12 mouse cellular contexts compared by ENCODE assay signal in genomic region chr13:91094851-91095250, GRCm38 (mm10).
A peak's percentile ranks its signal among the peaks of the same experiment; 100 is the strongest.
DNase-seq lines count a peak whose midpoint lies in the region; ATAC-seq and TF ChIP-seq lines count a peak whose summit lies in the region.
"Had no signal": no experiment of that assay in that cellular context is flagged by ENCODE, and none has a peak within 500 bp of the region (broad histone marks: within the 10 kb centered on the region; RNA-seq: fewer than 3 reads in every experiment).

No protein-coding gene starts in this region.

- 0 out of 2 replicates have a peak overlapping the region, but pooled peaks have one; percentile 12 for H3K4me2 ChIP-seq in midbrain, embryonic 16.5 days (ENCODE audit: low read length)
- no peak overlapping the region for H3K4me2 ChIP-seq in kidney, postnatal 0 days (ENCODE audit: low read length)
- H3K4me2 ChIP-seq in midbrain, postnatal 0 days (ENCODE audit: low read depth, low read length, poor library complexity, severe bottlenecking) = no peak overlapping the region
- H3K4me2 ChIP-seq: liver, embryonic 15.5 days had no signal

- 85% methylated on average over 4 of the region's 4 CpGs for WGBS in midbrain, embryonic 16.5 days
- WGBS in midbrain, embryonic 10.5 days = 90% methylated on average over 4 of the region's 4 CpGs
- 74% methylated on average over 4 of the region's 4 CpGs for WGBS in kidney, postnatal 0 days
- 81% methylated on average over 4 of the region's 4 CpGs for WGBS in midbrain, postnatal 0 days

- DNase-seq in kidney, adult 11 months = peak; percentile 26
- no peak for DNase-seq in kidney, postnatal 4 days
- DNase-seq in midbrain, embryonic 10.5 days (ENCODE audit: low spot score) = no peak
- peak; percentile 2 for DNase-seq in kidney, postnatal 0 days (ENCODE audit: low spot score)
- no peak for DNase-seq in midbrain, postnatal 0 days (ENCODE audit: low spot score)
- DNase-seq: cerebellum, adult 11-12 months; cerebellum, postnatal 25 days; gastrocnemius, postnatal 14 days had no signal

- no peak for TF ChIP-seq CTCF in kidney, postnatal 0 days (IDR thresholded peaks at IDR 0.05; ENCODE audit: low read depth)
- no peak for TF ChIP-seq CTCF in midbrain, postnatal 0 days (IDR thresholded peaks at IDR 0.05)

- H3K4me1 ChIP-seq in midbrain, embryonic 16.5 days (ENCODE audit: control insufficient read depth, insufficient read depth, low read length) = peaks cover 14% of the 10 kb centered on the region
- H3K4me1 ChIP-seq in midbrain, embryonic 10.5 days = peaks cover 14% of the 10 kb centered on the region; the same call in 1 of the 2 replicates
- H3K4me1 ChIP-seq in kidney, postnatal 0 days (replicated peaks; ENCODE audit: insufficient read depth, low read length) = peaks cover 5% of the 10 kb centered on the region; the same call in 1 of the 2 replicates
- H3K4me1 ChIP-seq in midbrain, postnatal 0 days (ENCODE audit: insufficient read depth, low read length) = peaks cover 6% of the 10 kb centered on the region; the same call in 1 of the 2 replicates
- H3K4me1 ChIP-seq: liver, embryonic 15.5 days had no signal

- no peaks in the 10 kb centered on the region for H3K36me3 ChIP-seq in midbrain, embryonic 16.5 days (ENCODE audit: control insufficient read depth, insufficient read depth, low read length)
- H3K36me3 ChIP-seq in midbrain, embryonic 10.5 days = no peaks in the 10 kb centered on the region
- H3K36me3 ChIP-seq in kidney, postnatal 0 days (ENCODE audit: insufficient read depth, low read length) = no peaks in the 10 kb centered on the region
- H3K36me3 ChIP-seq in midbrain, postnatal 0 days (ENCODE audit: insufficient read depth, low read length) = no peaks in the 10 kb centered on the region
- H3K36me3 ChIP-seq: liver, embryonic 15.5 days had no signal

- no peaks in the 10 kb centered on the region for H3K9me3 ChIP-seq in midbrain, embryonic 16.5 days (replicated peaks; ENCODE audit: control insufficient read depth, low read length, poor library complexity, severe bottlenecking)
- no peaks in the 10 kb centered on the region for H3K9me3 ChIP-seq in midbrain, embryonic 10.5 days (replicated peaks)
- H3K9me3 ChIP-seq in kidney, postnatal 0 days (replicated peaks; ENCODE audit: low read length) = no peaks in the 10 kb centered on the region
- no peaks in the 10 kb centered on the region for H3K9me3 ChIP-seq in midbrain, postnatal 0 days (ENCODE audit: low read length)
- H3K9me3 ChIP-seq: liver, embryonic 15.5 days had no signal

- H3K27ac ChIP-seq in midbrain, embryonic 16.5 days (ENCODE audit: low read length) = peak overlapping the region; percentile 64; the same call in 1 of the 2 replicates
- no peak overlapping the region for H3K27ac ChIP-seq in midbrain, embryonic 10.5 days (replicated peaks)
- H3K27ac ChIP-seq in kidney, postnatal 0 days = no peak overlapping the region
- H3K27ac ChIP-seq in midbrain, postnatal 0 days (ENCODE audit: low read depth, low read length) = peak overlapping the region; percentile 60
- H3K27ac ChIP-seq: liver, embryonic 15.5 days had no signal

- no peaks in the 10 kb centered on the region for H3K27me3 ChIP-seq in midbrain, embryonic 16.5 days (ENCODE audit: control insufficient read depth, insufficient read depth, low read depth, low read length)
- no peaks in the 10 kb centered on the region for H3K27me3 ChIP-seq in midbrain, embryonic 10.5 days (ENCODE audit: low read depth, poor library complexity, severe bottlenecking)
- no peaks in the 10 kb centered on the region for H3K27me3 ChIP-seq in kidney, postnatal 0 days (ENCODE audit: insufficient read depth, low read length)
- H3K27me3 ChIP-seq in midbrain, postnatal 0 days (ENCODE audit: insufficient read depth, low read length) = no peaks in the 10 kb centered on the region
- H3K27me3 ChIP-seq: liver, embryonic 15.5 days had no signal

- ATAC-seq in midbrain, embryonic 16.5 days = peak; percentile 37; the same call in 1 of the 2 replicates
- peak; percentile 37; the same call in 1 of the 2 replicates for ATAC-seq in kidney, postnatal 0 days (replicated peaks; ENCODE audit: low FRiP score, low read depth)
- ATAC-seq in midbrain, postnatal 0 days (ENCODE audit: low FRiP score) = no peak
- ATAC-seq in frontal cortex, adult (ENCODE audit: low TSS enrichment) = no peak
- no peak for ATAC-seq in megakaryocyte progenitor cell, adult 5-6 weeks (replicated peaks; ENCODE audit: poor library complexity)

- H3K4me3 ChIP-seq in midbrain, embryonic 16.5 days (ENCODE audit: low read depth, low read length) = no peak overlapping the region
- no peak overlapping the region for H3K4me3 ChIP-seq in midbrain, embryonic 10.5 days
- H3K4me3 ChIP-seq in kidney, postnatal 0 days (replicated peaks; ENCODE audit: low read depth, low read length) = no peak overlapping the region
- H3K4me3 ChIP-seq in midbrain, postnatal 0 days (ENCODE audit: low read depth, low read length) = no peak overlapping the region
- H3K4me3 ChIP-seq: liver, embryonic 15.5 days had no signal

- H3K9ac ChIP-seq in midbrain, embryonic 16.5 days (ENCODE audit: low read depth, low read length) = no peak overlapping the region
- H3K9ac ChIP-seq in kidney, postnatal 0 days (ENCODE audit: low read depth, low read length) = no peak overlapping the region
- H3K9ac ChIP-seq in midbrain, postnatal 0 days (replicated peaks; ENCODE audit: low read length, poor library complexity, severe bottlenecking) = no peak overlapping the region
- H3K9ac ChIP-seq: liver, embryonic 15.5 days had no signal

Comparison
In these comparisons a context has a peak if more than half of its experiments do, and no peak if none do; other contexts are left out.
1. DNase-seq: peak in kidney, adult 11 months (single experiment) and kidney, postnatal 0 days (single experiment); none in kidney, postnatal 4 days (0 of 2), midbrain, embryonic 10.5 days (single experiment) and midbrain, postnatal 0 days (single experiment).
2. ATAC-seq: peak in midbrain, embryonic 16.5 days (single experiment) and kidney, postnatal 0 days (single experiment); none in midbrain, postnatal 0 days (single experiment), frontal cortex, adult (single experiment) and megakaryocyte progenitor cell, adult 5-6 weeks (single experiment).
3. H3K27ac ChIP-seq: peak in midbrain, embryonic 16.5 days (single experiment) and midbrain, postnatal 0 days (single experiment); none in midbrain, embryonic 10.5 days (single experiment) and kidney, postnatal 0 days (single experiment).